Mouse (Mus musculus) MEL (cell line): ENCODE measurements at regions not wholly inside any gene's neighbourhood (a gene's known extent, or its start where the extent isn't known, plus 50 kb on each side); places are given as distances from the start of the nearest gene placed in this dataset.

Experiments
- DNase-seq: peaks from one replicate; pipeline ENCODE4 v3.0.0; 2011; ENCODE audit warnings: low read depth, low spot score
- H3K27ac ChIP-seq: 2 replicates; pipeline ENCODE4 v1.5.1; 2012; ENCODE audit warnings: low read depth, mild to moderate bottlenecking, control low read depth, low read length, moderate library complexity; ENCODE audit not compliant: control insufficient read depth
- H3K27me3 ChIP-seq, 2 experiments: fragments of 150-350 bp in 1 of 2; sonication (generic) in 1 of 2; 2 replicates each; pipeline ENCODE4 v1.6.1; 2012; ENCODE audit warnings: low read length in 2 of 2, mild to moderate bottlenecking in 2 of 2, improper control_type of control experiment in 1 of 2, moderate library complexity in 1 of 2; ENCODE audit not compliant: insufficient read depth in 2 of 2, control insufficient read depth in 1 of 2
- H3K36me3 ChIP-seq, 2 experiments: 2 replicates each; pipeline ENCODE4 v1.6.1; 2012 to 2014; ENCODE audit warnings: low read length in 2 of 2, improper control_type of control experiment in 1 of 2, inconsistent platforms in 1 of 2, mild to moderate bottlenecking in 1 of 2; ENCODE audit not compliant: insufficient read depth in 2 of 2, control insufficient read depth in 1 of 2
- H3K4me1 ChIP-seq, 2 experiments: fragments of 150-350 bp in 1 of 2; sonication (generic) in 1 of 2; 2 replicates each; pipeline ENCODE4 v1.6.1; 2012; ENCODE audit warnings: low read length in 2 of 2, improper control_type of control experiment in 1 of 2, mild to moderate bottlenecking in 1 of 2; ENCODE audit not compliant: insufficient read depth in 2 of 2, control insufficient read depth in 1 of 2
- H3K4me3 ChIP-seq, 2 experiments: fragments of 150-350 bp in 1 of 2; sonication (generic) in 1 of 2; 2 replicates each; pipeline ENCODE4 v1.5.1; 2012; ENCODE audit warnings: low read depth in 2 of 2, low read length in 2 of 2, mild to moderate bottlenecking in 2 of 2, moderate library complexity in 2 of 2, control low read depth in 1 of 2, improper control_type of control experiment in 1 of 2; ENCODE audit not compliant: control insufficient read depth in 1 of 2, insufficient read depth in 1 of 2
- H3K79me2 ChIP-seq: 2 replicates; pipeline ENCODE4 v1.6.1; 2012; ENCODE audit warnings: mild to moderate bottlenecking, low read length, moderate library complexity; ENCODE audit not compliant: control insufficient read depth, poor library complexity, insufficient read depth
- H3K9ac ChIP-seq: 2 replicates; pipeline ENCODE4 v1.6.1; 2012; ENCODE audit warnings: low read depth, mild to moderate bottlenecking, control low read depth, low read length, moderate library complexity; ENCODE audit not compliant: control insufficient read depth, poor library complexity, severe bottlenecking
- H3K9me3 ChIP-seq: fragments of 150-350 bp; sonication (generic); replicated peaks from 2 replicates; pipeline ENCODE4 v1.6.1; 2012; ENCODE audit warnings: mild to moderate bottlenecking, low read length, improper control_type of control experiment, moderate library complexity; ENCODE audit not compliant: insufficient read depth
- CTCF ChIP-seq, 3 experiments: IDR thresholded peaks in 2 of 3; conservative IDR thresholded peaks in 1 of 3; 2 replicates each; pipeline ENCODE4 v1.5.1; 2011 to 2012; ENCODE audit warnings: low read length in 3 of 3, low read depth in 2 of 3, mild to moderate bottlenecking in 2 of 3, improper control_type of control experiment in 1 of 3, inconsistent platforms in 1 of 3, mixed read lengths in 1 of 3, moderate library complexity in 1 of 3; ENCODE audit not compliant: control insufficient read depth in 1 of 3, insufficient read depth in 1 of 3, poor library complexity in 1 of 3, severe bottlenecking in 1 of 3
- E2F4 ChIP-seq: IDR thresholded peaks from 2 replicates; pipeline ENCODE4 v1.6.1; 2011; ENCODE audit warnings: low read depth, low read length, improper control_type of control experiment, borderline replicate concordance
- ELF1 ChIP-seq: IDR thresholded peaks from 2 replicates; pipeline ENCODE4 v1.6.1; 2014; ENCODE audit warnings: low read depth, mild to moderate bottlenecking, inconsistent platforms, low read length, improper control_type of control experiment, moderate library complexity
- GABPA ChIP-seq: IDR thresholded peaks from 2 replicates; pipeline ENCODE4 v1.6.1; 2012; ENCODE audit warnings: low read depth, mild to moderate bottlenecking, inconsistent platforms, low read length, improper control_type of control experiment, moderate library complexity
- GATA1 ChIP-seq: IDR thresholded peaks from 2 replicates; pipeline ENCODE4 v1.6.1; 2011; ENCODE audit warnings: low read depth, low read length, improper control_type of control experiment
- HCFC1 ChIP-seq: IDR thresholded peaks from 2 replicates; pipeline ENCODE4 v1.6.1; 2012; ENCODE audit warnings: low read depth, mild to moderate bottlenecking, inconsistent platforms, low read length, improper control_type of control experiment, moderate library complexity
- JUND ChIP-seq: IDR thresholded peaks from 2 replicates; pipeline ENCODE4 v1.6.1; 2011; ENCODE audit warnings: low read depth, mild to moderate bottlenecking, improper control_type of control experiment, low read length
- KAT2A ChIP-seq: conservative IDR thresholded peaks from 2 replicates; pipeline ENCODE4 v1.6.1; 2012; ENCODE audit warnings: low read depth, low read length, improper control_type of control experiment, inconsistent platforms
- MAFK ChIP-seq: IDR thresholded peaks from 2 replicates; pipeline ENCODE4 v1.6.1; 2011; ENCODE audit warnings: low read depth, mild to moderate bottlenecking, low read length, improper control_type of control experiment, borderline replicate concordance
- MAX ChIP-seq: IDR thresholded peaks from 2 replicates; pipeline ENCODE4 v1.6.1; 2011; ENCODE audit warnings: low read length, improper control_type of control experiment
- MXI1 ChIP-seq: IDR thresholded peaks from 2 replicates; pipeline ENCODE4 v1.6.1; 2011; ENCODE audit warnings: mild to moderate bottlenecking, low read depth, low read length, improper control_type of control experiment
- MYB ChIP-seq: IDR thresholded peaks from 2 replicates; pipeline ENCODE4 v1.6.1; 2011; ENCODE audit warnings: mild to moderate bottlenecking, low read depth, low read length, improper control_type of control experiment
- MYC ChIP-seq: IDR thresholded peaks from 2 replicates; pipeline ENCODE4 v1.6.1; 2011; ENCODE audit warnings: low read depth, mild to moderate bottlenecking, low read length, improper control_type of control experiment, moderate library complexity
- POLR2AphosphoS2 ChIP-seq: IDR thresholded peaks from 2 replicates; pipeline ENCODE4 v1.6.1; 2011; ENCODE audit warnings: low read length, improper control_type of control experiment
- SMC3 ChIP-seq: IDR thresholded peaks from 2 replicates; pipeline ENCODE4 v1.6.1; 2011; ENCODE audit warnings: low read depth, low read length, improper control_type of control experiment
- TAL1 ChIP-seq: IDR thresholded peaks from 2 replicates; pipeline ENCODE4 v1.6.1; 2012; ENCODE audit warnings: mild to moderate bottlenecking, inconsistent platforms, low read length, moderate library complexity, mixed read lengths
- UBTF ChIP-seq: IDR thresholded peaks from 2 replicates; pipeline ENCODE4 v1.6.1; 2012; ENCODE audit warnings: low read depth, mild to moderate bottlenecking, inconsistent platforms, low read length, improper control_type of control experiment, moderate library complexity, borderline replicate concordance; ENCODE audit not compliant: insufficient read depth
- USF2 ChIP-seq, 2 experiments: IDR thresholded peaks; 2 replicates each; pipeline ENCODE4 v1.6.1; 2011 to 2012; ENCODE audit warnings: improper control_type of control experiment in 2 of 2, low read length in 2 of 2, borderline replicate concordance in 1 of 2, inconsistent platforms in 1 of 2, low read depth in 1 of 2, mild to moderate bottlenecking in 1 of 2; ENCODE audit not compliant: insufficient read depth in 1 of 2
- ZKSCAN1 ChIP-seq: IDR thresholded peaks from 2 replicates; pipeline ENCODE4 v1.6.1; 2012; ENCODE audit warnings: low read depth, mild to moderate bottlenecking, inconsistent platforms, low read length, improper control_type of control experiment, moderate library complexity

DNA sequence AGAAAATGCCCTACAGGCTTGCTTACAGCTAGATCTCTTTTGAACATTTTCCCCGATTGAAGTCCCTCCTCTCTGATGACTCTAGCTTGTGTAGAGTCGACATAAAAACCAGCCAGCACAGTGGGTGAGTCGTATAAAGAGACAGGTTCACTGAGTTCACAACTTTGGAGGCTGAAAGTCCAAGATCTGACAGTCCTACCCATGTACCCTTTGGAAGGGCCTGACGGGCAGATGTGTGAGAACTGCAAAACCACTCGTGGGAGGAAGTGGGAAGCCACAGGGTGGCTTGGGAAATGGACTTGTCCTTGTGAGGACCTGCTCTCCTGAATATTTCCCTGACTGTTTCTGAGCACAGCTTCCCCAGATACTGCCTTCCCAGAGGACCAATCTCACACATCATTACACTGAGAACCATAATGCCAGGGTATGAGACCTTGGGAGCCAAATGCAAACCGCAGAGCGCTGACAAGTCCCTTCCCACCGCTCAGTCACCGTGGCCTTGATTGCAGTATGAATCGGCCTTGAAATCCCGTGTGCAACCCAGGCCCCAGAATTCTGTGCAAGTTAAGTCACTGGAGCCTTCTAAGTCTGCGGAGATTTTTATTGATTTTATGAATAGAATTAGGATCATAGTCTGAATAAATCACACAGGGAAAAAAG lies 76.1 kb upstream of the Slc6a6 start:
- H3K9me3 ChIP-seq, result no peaks in the 10 kb centered on the region
- H3K79me2 ChIP-seq, result no peaks in the 10 kb centered on the region
- H3K27me3 ChIP-seq, result peaks cover 4 to 9% of the 10 kb centered on the region in 2 experiments
- no peaks in the 10 kb centered on the region for H3K36me3 ChIP-seq
- no peak for TF ChIP-seq ZKSCAN1
- TF ChIP-seq GATA1, result no peak
- no peak for TF ChIP-seq CTCF (IDR thresholded peaks at IDR 0.05 in 2 of 3, conservative IDR thresholded peaks at IDR 0.05 in 1 of 3; ENCODE audit: control insufficient read depth in 1 of 3, insufficient read depth in 1 of 3, low read depth in 2 of 3, low read length in 3 of 3, poor library complexity in 1 of 3, severe bottlenecking in 1 of 3)
- no peak for TF ChIP-seq USF2 (IDR thresholded peaks at IDR 0.05; ENCODE audit: borderline replicate concordance in 1 of 2, insufficient read depth in 1 of 2, low read depth in 1 of 2, low read length in 2 of 2)
- TF ChIP-seq KAT2A, result no peak
- TF ChIP-seq MYC, result no peak
- no peak for TF ChIP-seq SMC3
- TF ChIP-seq MXI1, result no peak
- TF ChIP-seq TAL1, result no peak
- no peak for TF ChIP-seq E2F4
- no peak for TF ChIP-seq MAFK
- no peak for TF ChIP-seq MYB
- no peak for TF ChIP-seq POLR2AphosphoS2
- TF ChIP-seq JUND, result no peak
- no peak for DNase-seq
- H3K4me3 ChIP-seq, result no peak overlapping the region
- H3K27ac ChIP-seq, result no peak overlapping the region
- no peaks in the 10 kb centered on the region for H3K4me1 ChIP-seq
- H3K9ac ChIP-seq, result no peak overlapping the region

DNA sequence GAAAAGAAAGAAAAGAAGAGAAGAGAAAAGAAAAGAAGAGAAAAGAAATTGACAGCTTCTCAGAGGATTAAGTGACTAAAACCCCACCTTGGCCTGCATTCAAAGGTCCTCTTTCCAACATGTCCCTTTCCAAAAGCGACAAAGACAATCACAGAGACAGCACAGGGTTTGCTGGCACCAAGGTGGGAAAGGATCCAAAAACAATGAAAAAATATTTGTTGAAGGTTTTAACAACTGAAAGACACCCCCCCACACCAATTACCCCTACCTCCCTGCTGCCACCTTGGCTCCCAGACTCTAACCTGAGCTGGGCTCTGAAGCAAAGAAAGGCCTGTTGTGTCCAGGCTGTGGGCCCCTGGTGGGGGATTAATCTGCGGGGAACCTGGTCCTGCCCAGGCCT lies 74.2 kb upstream of the Slc6a6 start:
- Histone ChIP-seq H3K9ac (no peak overlapping the region), H3K27me3 (peaks cover 4 to 7% of the 10 kb centered on the region in 2 experiments)
- DNase-seq, result no peak

More for the DNA sequence above, 74.2 kb upstream of the Slc6a6 start:
- TF ChIP-seq ZKSCAN1, result no peak
- TF ChIP-seq TAL1, result no peak
- no peak for TF ChIP-seq SMC3
- TF ChIP-seq UBTF, result no peak
- TF ChIP-seq GABPA, result no peak
- no peak for TF ChIP-seq HCFC1
- no peak for TF ChIP-seq MAX
- no peak for TF ChIP-seq ELF1
- TF ChIP-seq, all 39 proteins: peak for 0
- Histone ChIP-seq H3K27ac (no peak overlapping the region), H3K79me2 (no peaks in the 10 kb centered on the region), H3K4me3 (no peak overlapping the region), H3K36me3 (no peaks in the 10 kb centered on the region), H3K4me1 (no peaks in the 10 kb centered on the region), H3K9me3 (no peaks in the 10 kb centered on the region)
